Mouse (Mus musculus) lung, postnatal 25 days (tissue): ENCODE measurements around the gene Rnf10.

Experiments used
- DNase-seq: peaks from one replicate; pipeline ENCODE4 v3.0.0; 2022; ENCODE audit warnings: low spot score

The Rnf10 gene

GRCm38 (mm10) chr5:115235323-115235771, 37.4 kb downstream of the Rnf10 start:
- peak; percentile 50 for DNase-seq

- no peak for DNase-seq
These were observed 38.2 kb downstream of the Rnf10 start for GRCm38 (mm10) chr5:115234519-115234918.

- no peak for DNase-seq
These were observed 39.5 kb downstream of the Rnf10 start for GRCm38 (mm10) chr5:115233031-115233780.

GRCm38 (mm10) chr5:115232516-115232915, 40.2 kb downstream of the Rnf10 start:
- no peak for DNase-seq

GRCm38 (mm10) chr5:115231552-115232120, 41.1 kb downstream of the Rnf10 start:
- DNase-seq, result no peak

- no peak for DNase-seq
These were observed 41.7 kb downstream of the Rnf10 start for GRCm38 (mm10) chr5:115230830-115231551.

- DNase-seq, result no peak
These were observed 50.2 kb downstream of the Rnf10 start for GRCm38 (mm10) chr5:115222485-115222884.

- no peak for DNase-seq
These were observed 51.6 kb downstream of the Rnf10 start for GRCm38 (mm10) chr5:115220931-115221640.

- no peak for DNase-seq
These were observed 54.7 kb downstream of the Rnf10 start for GRCm38 (mm10) chr5:115217998-115218397.

GRCm38 (mm10) chr5:115215273-115216185, 57.2 kb downstream of the Rnf10 start:
- DNase-seq, result no peak

- no peak for DNase-seq
These were observed 57.8 kb downstream of the Rnf10 start for GRCm38 (mm10) chr5:115214864-115215263.

- no peak for DNase-seq
These were observed 59.8 kb downstream of the Rnf10 start for GRCm38 (mm10) chr5:115212861-115213260.

- no peak for DNase-seq
These were observed 60.2 kb downstream of the Rnf10 start for GRCm38 (mm10) chr5:115212451-115212850.

GRCm38 (mm10) chr5:115210380-115210779, 62.3 kb downstream of the Rnf10 start:
- no peak for DNase-seq

- DNase-seq, result no peak
These were observed 64.1 kb downstream of the Rnf10 start for GRCm38 (mm10) chr5:115208601-115209000.

GRCm38 (mm10) chr5:115207892-115208291, 64.8 kb downstream of the Rnf10 start:
- DNase-seq, result no peak

GRCm38 (mm10) chr5:115207244-115207643, 65.5 kb downstream of the Rnf10 start:
- no peak for DNase-seq

- peak; percentile 10 for DNase-seq
These were observed 68.0 kb downstream of the Rnf10 start for GRCm38 (mm10) chr5:115204562-115205311.

GRCm38 (mm10) chr5:115203735-115204561, 68.8 kb downstream of the Rnf10 start:
- peak; percentile 42 for DNase-seq
